Mouse (Mus musculus) urinary bladder, postnatal 10 days (tissue): ENCODE data around the gene Acp1.
A peak's percentile ranks its signal among the peaks of the same experiment; 100 is the strongest.

Experiments used
- DNase-seq: peaks from one replicate; pipeline ENCODE4 v3.0.0; 2022; ENCODE audit warnings: low spot score

Gene Acp1

GRCm38 (mm10) chr12:30911261-30912047 lies at the start of gene Acp1, which contains the start of gene Sh3yl1:
Gene Acp1, minus strand, starts transcription at chr12:30911589.
Gene Sh3yl1, plus strand, starts transcription at chr12:30911668.
- DNase-seq: peak; percentile 84

GRCm38 (mm10) chr12:30944197-30944596 lies 32.8 kb upstream of the Acp1 start:
- no peak for DNase-seq

DNA sequence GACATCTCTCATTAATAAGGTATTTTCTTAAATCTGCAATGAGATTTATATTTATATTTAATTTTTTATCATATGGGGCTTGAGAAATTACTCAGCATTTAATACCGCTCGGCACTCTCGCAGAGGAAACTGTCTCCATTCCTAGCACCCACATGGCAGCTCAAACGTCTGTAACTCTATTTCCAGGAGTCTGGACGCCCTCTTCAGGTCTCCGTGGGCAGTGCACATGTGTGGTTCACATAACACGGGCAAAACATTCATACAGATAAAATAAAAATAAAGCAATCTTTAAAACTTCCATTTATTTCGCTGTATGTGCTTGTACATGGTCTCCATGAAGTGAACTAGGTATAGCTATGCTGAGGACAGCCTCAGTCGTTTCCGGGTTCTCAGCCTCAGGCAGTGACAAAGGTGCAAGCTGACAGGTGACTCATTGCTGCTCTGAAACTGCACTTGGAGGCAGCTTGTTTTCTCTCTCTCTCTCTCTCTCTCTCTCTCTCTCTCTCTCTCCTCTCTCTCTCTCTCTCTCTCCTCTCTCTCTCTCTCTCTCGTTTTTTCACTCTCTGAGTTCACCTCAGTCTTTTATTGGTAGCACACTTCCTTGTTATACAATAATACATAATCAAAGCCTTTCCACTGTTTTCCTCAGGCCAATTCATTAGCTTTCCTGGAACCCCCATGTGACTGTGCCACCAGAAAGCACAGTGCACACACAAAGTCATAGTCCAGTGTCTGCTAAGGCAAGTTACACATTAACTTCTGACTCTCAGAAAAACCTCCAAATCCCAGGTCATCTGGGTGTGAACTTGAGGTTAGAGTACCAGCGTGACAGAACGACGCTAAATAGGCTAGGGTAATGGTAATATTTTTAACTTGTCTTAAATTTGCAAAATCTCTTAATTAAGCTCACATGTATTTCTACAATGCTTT lies 31.9 kb upstream of the Acp1 start:
- no peak for DNase-seq

- no peak for DNase-seq
These were observed 25.5 kb upstream of the Acp1 start for GRCm38 (mm10) chr12:30936899-30937298.

- DNase-seq: no peak
These were observed 21.9 kb upstream of the Acp1 start for GRCm38 (mm10) chr12:30933299-30933698.

- no peak for DNase-seq
These were observed 16.8 kb upstream of the Acp1 start for GRCm38 (mm10) chr12:30928182-30928581.

DNA sequence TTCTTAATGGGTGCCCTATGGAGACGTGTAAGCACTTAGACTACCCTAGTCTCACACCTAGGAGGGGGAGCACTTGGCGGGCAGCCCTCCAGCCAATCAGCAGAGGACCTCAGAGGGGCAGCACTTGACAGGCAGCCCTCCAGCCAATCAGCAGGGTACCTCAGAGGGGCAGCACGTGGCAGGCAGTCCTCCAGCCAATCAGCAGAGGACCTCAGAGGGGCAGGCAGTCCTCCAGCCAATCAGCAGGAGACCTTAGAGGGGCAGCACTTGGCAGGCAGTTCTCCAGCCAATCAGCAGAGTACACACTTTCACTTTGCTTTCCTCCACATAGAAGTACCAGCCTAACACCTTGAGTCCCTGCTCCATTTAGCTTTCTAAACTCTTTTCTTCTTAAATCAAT lies 11.0 kb upstream of the Acp1 start:
- DNase-seq: no peak

- DNase-seq: no peak
These were observed 1.5 kb upstream of the Acp1 start for GRCm38 (mm10) chr12:30912840-30913239.

- peak; percentile 15 for DNase-seq
These were observed 626 bp upstream of the Acp1 start for GRCm38 (mm10) chr12:30912048-30912381.

DNA sequence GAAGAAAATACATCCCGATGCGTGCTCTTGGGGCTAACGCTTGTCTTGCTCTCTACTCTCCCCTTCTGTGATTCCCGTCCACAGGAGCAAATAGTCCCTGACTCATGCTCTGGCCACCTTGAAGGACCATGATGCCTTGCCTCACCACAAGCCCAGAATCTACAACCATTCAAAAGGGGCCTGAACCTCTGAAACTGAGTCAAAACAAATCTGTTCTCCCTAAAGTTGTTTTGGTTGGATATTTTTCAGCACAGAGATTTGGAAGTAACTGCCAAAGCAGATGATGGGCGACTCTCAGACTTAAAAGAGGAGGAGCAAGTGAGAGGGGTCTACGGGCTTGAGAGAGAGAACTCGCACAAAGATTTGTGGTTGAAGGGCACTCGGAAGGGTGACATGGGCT lies 529 bp downstream of the Acp1 start:
- DNase-seq: no peak

DNA sequence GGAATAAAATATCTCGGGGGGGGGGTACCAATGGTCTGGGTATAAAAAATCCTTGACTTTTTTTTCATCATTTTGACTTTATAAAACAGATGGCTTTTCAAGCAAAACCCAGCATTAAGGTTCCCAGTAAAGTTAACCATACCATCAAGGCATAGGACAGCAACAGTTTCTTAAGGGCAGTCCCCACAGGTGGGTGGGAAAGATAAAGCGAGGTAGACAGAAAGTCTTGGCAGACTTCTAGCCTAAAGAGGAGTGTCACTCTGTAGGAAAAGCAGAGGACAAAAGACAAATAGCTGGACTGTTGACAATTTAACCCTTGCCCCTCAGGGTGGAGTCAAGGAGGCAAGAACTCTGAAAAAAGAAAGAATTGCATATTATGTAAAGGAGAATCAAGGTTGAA lies 1.5 kb downstream of the Acp1 start:
- no peak for DNase-seq

DNA sequence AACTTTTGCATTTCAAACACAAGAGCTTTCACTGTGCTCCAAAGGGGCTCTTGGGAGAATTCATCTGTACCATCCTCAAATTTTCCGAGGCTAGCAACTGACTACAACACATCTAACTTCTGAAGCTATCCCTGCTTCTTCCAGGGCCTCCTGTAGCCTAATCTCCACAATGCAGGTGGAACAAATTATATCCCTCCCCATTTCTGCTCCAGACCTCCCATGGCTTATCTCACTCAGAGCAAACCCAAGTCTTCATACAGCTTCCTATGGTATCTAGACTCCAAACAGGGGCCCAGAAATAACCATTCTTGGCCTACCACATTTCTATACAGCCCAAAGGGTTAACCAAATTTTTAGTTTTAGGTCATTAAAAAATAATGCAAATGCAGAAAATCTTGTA lies 2.7 kb downstream of the Acp1 start:
- DNase-seq: no peak

GRCm38 (mm10) chr12:30897039-30897438 lies 14.3 kb downstream of the Acp1 start:
- DNase-seq: no peak

GRCm38 (mm10) chr12:30891438-30891837 lies 20.0 kb downstream of the Acp1 start:
- DNase-seq: no peak

DNA sequence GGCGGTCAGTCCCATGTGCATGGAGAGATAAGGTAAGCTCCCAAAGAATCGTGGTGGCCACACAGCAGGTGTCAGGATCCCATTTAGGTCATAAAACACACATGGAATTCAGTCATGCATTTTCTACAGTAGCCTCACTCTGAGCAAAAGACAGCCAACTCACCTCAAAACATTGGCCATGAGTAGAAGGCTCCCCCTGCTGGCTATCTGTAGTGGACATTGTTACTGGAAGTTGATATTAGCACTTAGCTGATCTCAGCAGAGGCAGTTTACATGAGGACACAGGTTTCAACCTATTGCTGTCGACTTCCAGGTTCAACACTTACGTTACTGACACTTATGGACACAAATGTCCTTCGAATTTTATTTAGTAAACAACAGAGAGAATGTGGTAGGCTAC lies 21.3 kb downstream of the Acp1 start:
- no peak for DNase-seq

DNA sequence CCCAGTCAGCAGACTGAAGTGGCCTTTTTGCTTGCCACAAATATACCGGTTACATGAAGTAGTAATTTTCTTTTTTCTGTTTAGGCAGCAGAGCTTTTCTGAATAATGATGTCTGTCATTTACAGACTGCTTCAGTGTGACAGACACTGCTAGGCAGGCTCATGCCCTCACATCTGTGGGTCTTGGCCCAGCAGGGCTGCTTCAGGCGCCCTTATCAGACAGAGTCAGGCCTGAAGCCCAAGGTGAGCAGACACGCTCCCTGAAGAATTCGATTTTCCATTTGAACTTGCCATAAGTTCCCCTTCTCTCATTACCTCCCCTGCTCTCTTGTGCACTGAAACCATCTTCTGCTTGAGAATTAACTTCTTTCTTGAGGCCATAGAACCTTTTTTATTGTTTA lies 23.4 kb downstream of the Acp1 start:
- no peak for DNase-seq

- no peak for DNase-seq
These were observed 25.5 kb downstream of the Acp1 start for GRCm38 (mm10) chr12:30885891-30886290.

- no peak for DNase-seq
These were observed 26.7 kb downstream of the Acp1 start for GRCm38 (mm10) chr12:30884622-30885230.

DNA sequence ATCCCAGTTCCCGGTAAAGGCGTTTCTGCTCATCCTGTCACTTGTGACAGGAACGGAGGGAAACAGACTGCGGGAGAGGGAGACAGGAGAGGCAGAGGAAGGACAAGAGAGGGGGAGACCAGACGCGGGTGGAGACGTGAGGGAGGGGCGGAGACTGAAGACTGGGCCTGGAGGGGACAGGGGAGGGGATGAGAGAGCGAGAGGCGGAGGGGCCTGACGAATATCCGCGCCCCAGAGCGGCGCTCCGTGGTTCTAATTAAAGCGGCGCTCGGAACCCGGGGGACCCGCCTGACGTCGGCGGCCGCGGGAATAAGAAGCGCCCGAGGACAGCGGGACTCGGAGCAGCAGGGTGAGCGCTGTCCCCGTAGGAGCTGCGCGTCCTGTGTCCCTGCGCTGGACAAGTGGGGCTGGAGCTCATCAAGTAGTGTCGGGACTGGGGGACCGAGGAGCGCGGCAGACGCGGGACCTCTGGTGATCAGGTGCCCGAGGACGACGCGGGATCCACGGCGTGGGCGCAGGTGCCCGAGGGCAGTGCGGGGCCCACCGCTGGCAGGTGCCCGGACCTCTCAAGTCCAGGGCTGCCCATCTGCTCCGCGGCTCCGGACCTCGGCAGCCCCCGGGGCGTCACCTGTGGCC lies 27.3 kb downstream of the Acp1 start, which contains the start of gene Alkal2:
Gene Alkal2, plus strand, starts transcription at position 337 of the 636 bp plus-strand sequence.
- no peak for DNase-seq

- DNase-seq: no peak
These were observed 27.8 kb downstream of the Acp1 start for GRCm38 (mm10) chr12:30883592-30883985.

GRCm38 (mm10) chr12:30879447-30879846 lies 31.9 kb downstream of the Acp1 start:
- no peak for DNase-seq

DNA sequence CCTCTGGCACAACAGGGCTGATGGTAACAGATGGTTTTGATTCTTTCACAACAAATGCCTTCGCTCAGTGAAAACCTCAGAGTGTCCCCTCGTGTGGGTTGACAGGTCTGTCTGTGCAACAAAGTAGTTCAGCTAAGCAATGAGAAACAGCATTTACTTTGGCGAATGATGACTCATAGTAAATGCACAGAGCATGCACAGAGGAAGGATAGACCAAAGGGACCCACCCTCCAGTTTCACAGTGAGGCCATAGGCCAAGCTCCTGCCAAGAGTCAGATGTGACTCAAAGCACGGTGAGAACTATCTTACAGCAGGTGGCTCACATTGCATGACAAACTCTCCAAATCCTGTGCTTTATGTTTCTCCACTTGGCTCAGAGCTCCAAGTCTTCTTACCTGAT lies 45.6 kb downstream of the Acp1 start:
- DNase-seq: no peak
